Mouse (Mus musculus): ENCODE results near the gene Tcf7l2. TPM values are rescaled to one million over a fixed set of nuclear protein-coding genes. Genes with fewer than 3 reads are reported as not detected.

Tcf7l2 gene
- polyA plus RNA-seq, 1 experiment = 45.3 TPM

DNA sequence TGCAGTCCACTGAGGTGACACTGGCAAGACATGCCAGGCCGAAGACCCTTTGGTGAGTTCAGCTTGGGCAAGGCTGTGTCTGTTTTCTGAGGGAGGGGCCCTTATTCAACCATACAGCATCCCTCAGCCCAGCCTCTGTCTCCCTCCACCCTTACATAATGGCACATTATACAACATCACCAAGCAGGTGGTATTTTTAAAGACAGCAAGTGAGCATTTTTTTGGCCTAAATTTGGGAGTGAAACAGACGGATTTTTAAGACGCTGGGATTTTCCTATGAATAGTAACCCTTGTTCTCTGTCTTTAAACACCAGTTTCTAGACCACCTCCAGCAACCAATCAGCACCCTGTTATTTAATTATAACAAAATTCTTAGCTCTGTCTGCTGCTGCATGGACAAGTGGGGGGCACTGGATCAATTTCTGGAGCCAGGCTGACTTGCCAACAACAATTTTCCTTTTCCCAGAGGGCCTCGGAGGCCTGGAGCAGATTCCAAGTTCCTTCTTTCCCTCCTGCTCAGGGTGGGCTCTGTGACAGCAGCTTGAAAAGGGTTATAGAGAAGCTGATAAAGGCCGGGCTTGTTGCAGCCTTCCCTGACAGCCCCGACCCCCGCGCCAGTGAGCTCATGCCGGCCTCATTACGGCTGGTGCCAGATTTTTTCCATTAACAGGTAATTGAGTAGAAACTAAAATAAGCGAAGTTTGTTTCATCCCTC, 199.1 kb downstream of the Tcf7l2 start:
- Histone ChIP-seq H3K27ac (ENCODE audit: insufficient read depth, low read depth, low read length) (no peak overlapping the region), H3K36me3 (ENCODE audit: control insufficient read depth, insufficient read depth, low read length) (no peaks in the 10 kb centered on the region), H3K27me3 (ENCODE audit: control insufficient read depth, insufficient read depth, low read length) (peaks cover 4% of the 10 kb centered on the region; the same call in 1 of the 2 replicates), H3K4me1 (ENCODE audit: control insufficient read depth, insufficient read depth, insufficient read length, low read length) (no peaks in the 10 kb centered on the region), H3K4me3 (ENCODE audit: low read depth, low read length) (no peak overlapping the region)
- TF ChIP-seq CTCF (IDR thresholded peaks at IDR 0.05; ENCODE audit: extremely low read depth, insufficient read length, insufficient replicate concordance, low read depth, low read length) (no peak), POLR2A (IDR thresholded peaks at IDR 0.05; ENCODE audit: low read depth, low read length) (no peak)
- 77% methylated on average over 11 of the region's 11 CpGs for WGBS

DNA sequence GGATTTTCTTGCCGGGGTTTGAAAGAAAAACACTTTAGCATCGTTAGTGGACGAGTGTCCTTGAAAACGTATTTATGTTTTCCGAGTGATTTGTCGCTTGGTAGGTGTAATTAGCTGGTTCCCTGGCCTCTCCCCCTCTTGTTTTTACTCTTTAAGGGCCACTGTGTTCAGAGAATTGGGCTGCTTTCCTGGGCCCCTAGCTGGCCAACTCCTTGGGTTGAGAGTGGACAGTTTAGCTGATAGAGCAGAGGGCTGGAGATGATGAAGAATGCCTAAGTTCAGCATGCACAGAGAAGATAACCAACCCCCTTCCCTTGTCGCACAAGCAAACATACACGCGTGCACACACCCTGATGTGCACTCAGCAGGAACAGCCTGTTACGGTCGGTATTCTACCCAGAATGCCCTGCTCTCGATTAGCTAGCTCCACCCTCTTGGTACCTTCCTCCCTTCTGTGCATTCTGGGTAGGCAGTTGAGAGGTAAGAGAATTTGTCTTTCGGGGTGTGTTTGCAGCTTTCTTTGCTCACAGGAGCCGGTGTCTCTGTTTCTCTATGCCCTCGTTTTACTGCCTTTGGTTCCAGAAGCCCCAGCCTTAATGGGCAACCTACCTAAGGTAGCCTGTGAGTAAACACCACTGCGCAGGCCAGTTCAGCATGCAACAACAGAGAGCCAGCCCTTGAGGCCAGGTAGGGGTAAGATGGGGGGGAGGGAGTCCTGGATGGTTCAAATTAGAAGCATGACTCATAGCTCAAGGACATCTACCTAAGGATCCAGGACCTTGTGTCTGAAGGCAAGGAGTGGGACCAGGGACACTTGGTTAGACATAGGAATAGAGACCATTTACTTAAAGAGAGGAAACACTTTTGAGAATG, 199.9 kb downstream of the Tcf7l2 start:
- no peak overlapping the region for H3K27ac ChIP-seq (ENCODE audit: insufficient read depth, low read depth, low read length)
- TF ChIP-seq CTCF (IDR thresholded peaks at IDR 0.05; ENCODE audit: extremely low read depth, insufficient read length, insufficient replicate concordance, low read depth, low read length) (no peak), POLR2A (IDR thresholded peaks at IDR 0.05; ENCODE audit: low read depth, low read length) (no peak)
- WGBS = 80% methylated on average over 16 of the region's 16 CpGs
- H3K36me3 ChIP-seq (ENCODE audit: control insufficient read depth, insufficient read depth, low read length) = no peaks in the 10 kb centered on the region
- H3K27me3 ChIP-seq (ENCODE audit: control insufficient read depth, insufficient read depth, low read length) = peaks cover 4% of the 10 kb centered on the region; the same call in 1 of the 2 replicates
- H3K4me1 ChIP-seq (ENCODE audit: control insufficient read depth, insufficient read depth, insufficient read length, low read length) = no peaks in the 10 kb centered on the region
- no peak overlapping the region for H3K4me3 ChIP-seq (ENCODE audit: low read depth, low read length)

DNA sequence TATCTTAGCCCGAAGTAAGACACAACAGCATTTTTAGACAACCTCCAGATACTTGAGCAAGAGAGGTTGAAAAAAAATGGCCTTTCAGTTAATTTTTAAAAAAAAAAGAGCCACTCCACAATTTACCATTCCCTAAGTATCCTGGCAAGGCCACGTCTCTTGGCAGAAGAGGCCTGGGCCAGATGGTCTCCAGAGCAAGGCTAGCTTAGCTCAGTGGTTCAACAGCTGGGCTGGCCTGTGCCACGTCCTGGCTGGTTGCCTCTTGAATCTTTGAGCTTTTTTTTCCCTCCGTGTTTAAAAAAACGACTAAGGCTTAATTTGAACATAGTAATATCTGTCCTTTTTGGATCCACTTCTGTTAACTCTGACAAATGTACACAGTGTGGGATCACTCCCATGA, 209.8 kb downstream of the Tcf7l2 start:
- Histone ChIP-seq H3K36me3 (ENCODE audit: control insufficient read depth, insufficient read depth, low read length) (no peaks in the 10 kb centered on the region), H3K4me1 (ENCODE audit: control insufficient read depth, insufficient read depth, insufficient read length, low read length) (no peaks in the 10 kb centered on the region), H3K27me3 (ENCODE audit: control insufficient read depth, insufficient read depth, low read length) (no peaks in the 10 kb centered on the region), H3K4me3 (ENCODE audit: low read depth, low read length) (no peak overlapping the region), H3K27ac (ENCODE audit: insufficient read depth, low read depth, low read length) (no peak overlapping the region)
- 79% methylated on average over 5 of the region's 5 CpGs for WGBS
- TF ChIP-seq POLR2A (IDR thresholded peaks at IDR 0.05; ENCODE audit: low read depth, low read length) (no peak), CTCF (IDR thresholded peaks at IDR 0.05; ENCODE audit: extremely low read depth, insufficient read length, insufficient replicate concordance, low read depth, low read length) (no peak)

DNA sequence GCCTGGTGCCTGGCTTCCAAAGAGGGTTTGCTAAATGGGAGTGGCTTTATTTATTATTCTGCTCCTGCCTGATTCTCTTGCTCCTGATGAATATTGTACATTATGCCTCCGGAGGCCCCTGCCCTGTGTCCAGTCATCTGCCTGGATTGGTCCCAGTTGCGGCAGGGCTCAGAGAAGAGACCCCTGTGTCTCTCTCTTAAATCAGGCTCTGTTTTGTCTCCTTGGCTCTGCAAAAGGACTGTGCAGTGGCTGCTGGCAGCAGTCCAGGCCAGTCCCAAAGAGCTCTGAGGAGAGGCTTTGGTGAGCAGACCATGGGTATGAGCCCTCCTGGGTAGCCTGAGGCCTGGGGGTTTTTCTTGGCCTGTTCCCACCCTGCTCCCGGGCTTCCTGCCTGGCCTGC, 211.6 kb downstream of the Tcf7l2 start:
- WGBS = 71% methylated on average over 3 of the region's 3 CpGs
- H3K36me3 ChIP-seq (ENCODE audit: control insufficient read depth, insufficient read depth, low read length) = no peaks in the 10 kb centered on the region
- H3K4me1 ChIP-seq (ENCODE audit: control insufficient read depth, insufficient read depth, insufficient read length, low read length) = no peaks in the 10 kb centered on the region
- TF ChIP-seq POLR2A (IDR thresholded peaks at IDR 0.05; ENCODE audit: low read depth, low read length) = no peak
- TF ChIP-seq CTCF (IDR thresholded peaks at IDR 0.05; ENCODE audit: extremely low read depth, insufficient read length, insufficient replicate concordance, low read depth, low read length) = no peak
- no peak overlapping the region for H3K27ac ChIP-seq (ENCODE audit: insufficient read depth, low read depth, low read length)
- H3K4me3 ChIP-seq (ENCODE audit: low read depth, low read length) = no peak overlapping the region
- H3K27me3 ChIP-seq (ENCODE audit: control insufficient read depth, insufficient read depth, low read length) = no peaks in the 10 kb centered on the region

DNA sequence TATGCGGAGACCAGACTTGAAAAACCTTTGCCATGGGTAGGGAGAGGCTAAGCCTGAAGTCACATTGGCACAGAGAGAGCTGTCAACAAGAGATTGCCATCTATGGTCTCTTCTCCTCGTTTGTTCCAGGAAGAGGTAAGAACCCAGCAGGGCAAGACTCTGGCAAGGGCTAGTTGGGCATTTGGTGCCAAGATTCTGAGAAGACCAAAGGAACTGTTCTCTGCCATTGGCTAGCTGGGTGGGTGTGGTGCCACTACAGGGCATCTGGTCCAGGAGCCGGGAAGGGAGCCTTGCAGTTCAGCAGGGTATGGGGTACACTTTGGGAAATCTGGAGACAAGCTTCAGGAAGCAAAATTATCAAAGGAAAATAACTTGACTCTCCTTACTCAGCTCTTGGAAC, 213.5 kb downstream of the Tcf7l2 start:
- TF ChIP-seq CTCF (IDR thresholded peaks at IDR 0.05; ENCODE audit: extremely low read depth, insufficient read length, insufficient replicate concordance, low read depth, low read length) (no peak), POLR2A (IDR thresholded peaks at IDR 0.05; ENCODE audit: low read depth, low read length) (no peak)
- 48% methylated on average over 3 of the region's 3 CpGs for WGBS
- Histone ChIP-seq H3K36me3 (ENCODE audit: control insufficient read depth, insufficient read depth, low read length) (no peaks in the 10 kb centered on the region), H3K27ac (ENCODE audit: insufficient read depth, low read depth, low read length) (no peak overlapping the region), H3K4me1 (ENCODE audit: control insufficient read depth, insufficient read depth, insufficient read length, low read length) (no peaks in the 10 kb centered on the region), H3K27me3 (ENCODE audit: control insufficient read depth, insufficient read depth, low read length) (no peaks in the 10 kb centered on the region; the same call in 1 of the 2 replicates), H3K4me3 (ENCODE audit: low read depth, low read length) (no peak overlapping the region)

DNA sequence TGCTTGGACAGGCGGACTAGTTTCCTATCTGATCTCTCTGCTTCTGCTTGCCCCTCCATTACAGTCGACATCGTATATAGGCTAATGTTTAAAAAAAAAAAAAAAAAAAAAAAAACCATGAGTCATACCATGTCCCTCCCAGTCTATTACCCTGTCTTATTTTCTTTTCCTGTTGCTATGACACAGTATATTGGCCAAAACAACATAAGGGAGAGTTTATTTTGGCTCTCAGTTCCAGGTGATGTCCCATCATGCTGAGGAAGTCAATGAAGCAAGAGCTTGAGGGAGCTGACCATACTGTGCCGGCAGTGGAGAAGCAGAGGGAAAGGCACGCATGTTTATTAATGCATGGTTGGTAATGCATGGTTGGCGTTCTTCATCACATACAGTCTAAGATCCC, 215.1 kb downstream of the Tcf7l2 start:
- Histone ChIP-seq H3K4me1 (ENCODE audit: control insufficient read depth, insufficient read depth, insufficient read length, low read length) (no peaks in the 10 kb centered on the region), H3K4me3 (ENCODE audit: low read depth, low read length) (no peak overlapping the region), H3K27ac (ENCODE audit: insufficient read depth, low read depth, low read length) (no peak overlapping the region), H3K27me3 (ENCODE audit: control insufficient read depth, insufficient read depth, low read length) (no peaks in the 10 kb centered on the region; the same call in 1 of the 2 replicates), H3K36me3 (ENCODE audit: control insufficient read depth, insufficient read depth, low read length) (no peaks in the 10 kb centered on the region)
- WGBS = 59% methylated on average over 6 of the region's 6 CpGs
- TF ChIP-seq CTCF (IDR thresholded peaks at IDR 0.05; ENCODE audit: extremely low read depth, insufficient read length, insufficient replicate concordance, low read depth, low read length) = no peak
- no peak for TF ChIP-seq POLR2A (IDR thresholded peaks at IDR 0.05; ENCODE audit: low read depth, low read length)

DNA sequence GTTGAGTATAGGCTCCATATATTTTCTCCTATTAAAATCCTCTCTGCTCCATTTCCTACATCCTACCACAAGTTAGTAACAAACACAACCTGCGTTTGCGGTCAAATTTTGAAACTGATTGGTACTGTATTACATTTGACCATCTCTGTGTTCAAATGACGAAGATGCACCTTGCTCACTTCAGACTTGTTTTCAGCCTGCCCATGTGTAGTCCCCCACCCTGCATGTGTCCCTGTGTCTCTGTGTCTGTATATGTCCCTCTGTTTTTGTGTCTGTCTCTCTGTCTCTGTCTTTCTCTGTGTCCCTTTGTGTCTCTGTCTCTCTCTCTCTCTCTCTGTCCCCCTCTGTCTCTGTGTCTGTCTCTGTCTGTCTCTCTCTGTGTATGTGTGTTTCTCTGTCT, 222.8 kb downstream of the Tcf7l2 start:
- 94% methylated on average over 3 of the region's 3 CpGs for WGBS
- H3K27me3 ChIP-seq (ENCODE audit: control insufficient read depth, insufficient read depth, low read length) = no peaks in the 10 kb centered on the region

More for the DNA sequence above, 222.8 kb downstream of the Tcf7l2 start:
- Histone ChIP-seq H3K4me1 (ENCODE audit: control insufficient read depth, insufficient read depth, insufficient read length, low read length) (no peaks in the 10 kb centered on the region), H3K4me3 (ENCODE audit: low read depth, low read length) (no peak overlapping the region), H3K27ac (ENCODE audit: insufficient read depth, low read depth, low read length) (no peak overlapping the region), H3K36me3 (ENCODE audit: control insufficient read depth, insufficient read depth, low read length) (no peaks in the 10 kb centered on the region)
- TF ChIP-seq POLR2A (IDR thresholded peaks at IDR 0.05; ENCODE audit: low read depth, low read length) (no peak), CTCF (IDR thresholded peaks at IDR 0.05; ENCODE audit: extremely low read depth, insufficient read length, insufficient replicate concordance, low read depth, low read length) (no peak)
